Mouse (Mus musculus) CH12F3 (cell line): ENCODE results near the gene Tspo2.
"Not testable (repeated sequence)": the region's sequence is repeated elsewhere in the genome, so short reads cannot be mapped to it uniquely, and the experiment has no call there.

Source experiments
- in situ Hi-C: fragments of 300-500 bp; cut with MboI; formaldehyde crosslinking; loops from 2 replicates; pipeline ENCODE4 v1.14.3; 2020; ENCODE audit warnings: low sequenced_read_pairs

The Tspo2 gene

DNA sequence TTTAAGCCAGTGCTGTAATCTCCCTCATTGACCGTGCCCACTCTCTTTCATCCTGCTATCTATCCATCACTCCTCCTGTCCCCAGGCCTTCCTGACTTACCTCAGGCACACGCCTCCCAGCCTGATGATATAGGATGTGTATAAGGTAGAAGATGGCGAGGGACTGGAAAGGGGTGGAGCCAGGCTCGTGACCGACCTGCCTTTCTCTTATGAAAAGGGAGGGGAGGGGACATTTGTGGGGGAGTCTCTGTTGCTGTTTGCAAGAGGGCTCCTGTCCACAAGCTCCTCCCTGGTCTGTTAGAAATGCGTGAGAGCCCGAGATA is at the start of gene Tspo2:
Gene Tspo2, minus strand, starts transcription at position 170 of the 323 bp plus-strand sequence.
- in situ Hi-C loops: no loop called here

DNA sequence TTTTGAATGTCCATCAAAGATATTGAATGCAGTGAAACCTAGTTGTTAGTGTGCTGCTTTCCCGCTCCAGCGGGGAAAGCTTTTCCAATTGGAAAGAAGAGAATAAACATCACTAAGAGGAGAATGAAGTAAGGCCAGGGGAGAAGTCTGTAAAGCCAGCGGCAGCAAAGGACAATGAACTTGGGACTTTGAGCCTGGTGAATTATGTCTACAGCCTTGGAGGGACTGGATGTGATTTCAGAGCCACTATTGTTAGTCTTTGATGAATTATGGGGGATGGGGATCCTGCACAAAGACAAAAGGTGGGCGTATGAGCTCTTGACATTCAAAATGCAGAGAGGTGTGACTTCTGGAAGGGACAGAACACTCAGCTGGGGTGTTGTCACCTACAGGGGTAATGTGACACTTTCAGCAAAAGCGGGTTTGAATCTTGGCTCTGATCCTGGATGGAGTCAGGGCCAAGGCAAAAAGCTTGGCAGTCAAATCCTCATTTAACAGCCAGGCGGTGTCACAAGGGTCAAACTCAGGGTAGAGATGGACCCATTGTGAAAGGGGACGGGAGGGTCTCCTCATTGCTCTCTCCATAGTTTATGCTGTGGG is 49.6 kb upstream of the Tspo2 start:
- in situ Hi-C loops: no loop called here

DNA sequence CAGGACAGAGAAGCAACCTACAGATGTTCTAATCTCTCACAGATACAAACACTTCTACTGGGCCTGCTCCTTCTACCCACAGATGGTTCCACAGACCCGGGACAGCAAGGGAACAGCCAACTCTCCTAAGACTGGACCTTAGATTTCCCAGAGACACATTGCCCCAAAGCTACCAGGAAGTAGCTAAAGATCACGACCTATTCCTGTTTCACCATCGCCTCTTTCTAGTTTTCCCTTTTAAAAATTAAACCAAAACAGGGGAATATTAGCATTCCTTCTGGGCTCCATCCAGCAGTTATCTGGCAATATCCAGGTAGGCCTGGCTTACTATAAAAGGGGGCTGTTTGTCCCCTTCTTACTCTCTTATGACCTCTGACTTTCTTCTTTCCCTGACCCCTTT is 46.7 kb upstream of the Tspo2 start:
- in situ Hi-C loops: no loop called here

DNA sequence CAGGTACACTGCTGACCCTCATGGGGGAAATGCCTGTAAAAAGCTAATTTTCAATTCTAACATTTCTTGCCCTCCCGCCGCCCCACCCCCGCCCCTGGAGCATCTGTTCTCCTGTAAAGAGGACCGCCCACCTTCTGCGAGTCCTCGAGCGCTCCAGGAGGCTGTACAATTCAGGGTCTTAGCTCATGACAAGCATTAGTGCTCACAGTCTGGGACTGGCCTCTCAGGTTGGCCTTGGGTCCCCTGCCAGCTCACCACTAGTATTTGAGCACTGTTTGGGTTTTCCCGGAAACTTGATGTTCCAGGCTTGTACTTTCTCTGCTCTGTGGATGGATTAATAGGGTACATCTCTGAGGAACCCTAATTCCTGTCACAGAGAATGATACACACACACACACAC is 42.7 kb upstream of the Tspo2 start:
- in situ Hi-C loops: no loop called here

DNA sequence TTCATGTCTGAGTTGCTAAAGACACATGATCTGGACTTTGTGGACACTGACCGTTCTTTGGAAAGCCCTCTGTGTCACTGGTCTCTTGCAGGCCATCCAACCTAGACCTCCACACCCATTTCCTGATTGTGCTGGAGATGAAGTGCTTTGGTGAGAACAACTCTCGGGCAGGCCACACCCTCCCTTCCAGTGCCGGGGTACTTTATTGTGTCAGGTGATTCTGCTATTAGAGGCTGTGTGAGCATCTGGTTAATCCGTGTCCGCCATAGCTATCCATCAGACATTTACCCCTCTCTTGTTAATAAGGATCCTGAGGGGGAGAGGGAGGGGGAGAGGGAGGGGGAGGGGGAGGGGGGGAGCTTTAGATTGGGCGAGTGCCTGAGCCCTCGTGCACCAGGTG is 42.3 kb upstream of the Tspo2 start:
- in situ Hi-C loops: no loop called here

DNA sequence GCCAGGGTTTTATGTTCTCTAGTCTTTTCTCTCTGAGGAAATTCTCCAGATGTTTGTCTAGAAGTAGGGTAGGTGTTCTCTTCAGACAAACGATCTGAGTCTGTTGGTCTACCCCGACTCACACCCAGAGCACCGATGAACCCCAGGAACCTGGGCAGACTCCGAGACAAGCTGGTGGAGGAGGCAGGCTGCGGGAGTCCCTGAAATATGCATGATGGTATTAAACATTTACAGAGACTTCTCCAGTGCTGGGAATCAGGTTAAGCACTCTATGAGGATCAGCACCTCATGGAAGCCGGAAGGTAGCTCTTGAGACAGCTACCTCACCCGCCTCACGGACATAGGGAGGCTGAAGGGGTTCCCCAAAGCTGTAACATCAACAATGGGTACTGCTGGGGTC is 41.3 kb upstream of the Tspo2 start:
- in situ Hi-C loops: no loop called here

DNA sequence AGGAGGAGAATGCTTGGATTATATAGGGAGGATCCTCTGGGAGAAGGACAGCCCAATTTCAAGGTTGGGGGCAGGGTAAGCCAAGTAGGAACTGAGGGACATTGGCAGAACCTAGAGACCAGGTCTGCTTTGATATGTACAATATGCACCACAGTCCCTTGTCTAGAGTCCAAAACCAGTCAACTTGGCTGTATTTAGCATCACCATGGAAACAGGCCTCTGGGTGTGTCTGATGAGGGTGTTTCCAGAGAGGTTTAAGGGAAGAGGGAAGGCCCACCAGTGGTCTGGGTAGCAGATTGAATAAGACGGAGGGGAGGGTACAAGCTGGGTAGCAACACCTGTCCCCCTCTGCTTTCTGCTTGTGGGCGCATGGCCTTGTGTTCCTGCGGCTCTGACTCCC is 38.1 kb upstream of the Tspo2 start:
- in situ Hi-C loops: no loop called here

DNA sequence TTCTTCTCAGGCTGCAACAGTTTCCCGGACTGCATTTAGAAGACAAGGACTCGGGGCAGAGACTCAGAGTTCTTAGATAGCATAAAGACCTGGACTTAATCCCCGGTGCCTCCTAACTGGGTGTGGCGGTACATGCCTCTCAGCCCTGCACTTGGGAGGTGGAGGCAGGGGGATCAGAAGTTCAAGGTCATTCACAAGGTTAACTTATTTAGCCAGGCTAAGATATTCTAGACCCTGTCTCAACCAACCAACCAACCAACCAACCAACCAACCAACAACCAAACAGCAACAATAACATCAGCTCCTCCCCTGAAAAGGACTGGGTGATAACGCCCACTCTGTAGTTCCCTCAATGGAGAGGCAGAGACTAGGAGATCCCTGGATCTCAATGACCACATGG is 32.9 kb upstream of the Tspo2 start:
- in situ Hi-C loops: no loop called here

DNA sequence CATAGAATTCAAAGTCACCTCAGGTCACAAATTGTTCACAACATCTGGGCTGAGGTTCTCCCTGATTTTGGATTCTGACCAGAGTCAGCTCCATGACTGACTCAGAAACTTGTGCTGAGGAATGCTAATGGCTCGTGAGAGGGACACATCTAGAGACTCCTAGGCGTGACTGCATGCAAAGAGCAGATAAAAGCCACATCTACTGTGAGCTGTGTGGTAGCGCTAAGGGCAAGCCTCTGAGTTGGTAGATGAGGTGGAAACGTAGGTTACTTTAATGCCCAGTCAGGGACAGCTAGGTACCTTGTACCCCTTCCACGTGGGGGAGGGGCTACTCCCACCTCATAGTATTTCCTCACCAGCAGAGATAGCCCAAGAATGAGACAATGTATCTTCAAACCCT is 32.4 kb upstream of the Tspo2 start:
- in situ Hi-C loops: no loop called here

DNA sequence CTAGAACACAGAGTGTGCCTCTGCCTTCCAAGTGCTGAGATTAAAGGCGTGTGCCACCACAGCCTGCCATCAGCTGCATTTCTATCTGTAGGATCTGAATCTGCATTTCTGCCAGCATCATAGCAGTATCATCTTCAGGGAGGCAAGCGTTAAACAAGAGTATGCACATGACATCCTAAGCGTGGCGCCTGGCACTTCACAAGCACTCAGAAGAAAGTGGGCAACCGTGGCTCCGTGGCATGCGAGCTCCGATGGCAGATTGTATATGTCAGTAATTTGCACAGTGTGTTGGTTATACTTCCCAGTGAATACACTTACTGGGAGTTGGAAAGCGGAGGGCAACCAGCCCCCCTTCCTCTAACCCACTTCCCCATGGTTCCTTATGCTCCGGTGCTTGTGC is 28.6 kb upstream of the Tspo2 start:
- in situ Hi-C loops: no loop called here

DNA sequence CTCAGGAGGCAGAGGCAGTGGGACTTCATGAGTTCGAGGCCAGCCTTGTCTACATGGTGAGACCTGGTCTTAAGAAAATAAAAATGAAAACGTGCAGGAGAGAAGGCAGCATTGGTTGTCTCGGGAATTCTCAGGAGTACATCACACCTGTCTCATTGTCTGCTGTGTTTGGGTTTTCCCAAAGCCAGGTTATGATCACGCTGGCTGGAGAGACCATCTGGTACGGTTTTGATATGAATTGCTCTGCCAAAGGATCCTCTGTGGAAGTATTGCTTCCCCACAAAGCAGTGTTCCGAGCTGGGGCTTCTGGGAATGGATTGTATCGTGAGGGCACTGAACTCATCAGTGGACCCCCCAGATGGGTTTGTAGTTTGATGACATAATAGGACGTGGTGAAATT is 24.1 kb upstream of the Tspo2 start:
- in situ Hi-C loops: no loop called here

DNA sequence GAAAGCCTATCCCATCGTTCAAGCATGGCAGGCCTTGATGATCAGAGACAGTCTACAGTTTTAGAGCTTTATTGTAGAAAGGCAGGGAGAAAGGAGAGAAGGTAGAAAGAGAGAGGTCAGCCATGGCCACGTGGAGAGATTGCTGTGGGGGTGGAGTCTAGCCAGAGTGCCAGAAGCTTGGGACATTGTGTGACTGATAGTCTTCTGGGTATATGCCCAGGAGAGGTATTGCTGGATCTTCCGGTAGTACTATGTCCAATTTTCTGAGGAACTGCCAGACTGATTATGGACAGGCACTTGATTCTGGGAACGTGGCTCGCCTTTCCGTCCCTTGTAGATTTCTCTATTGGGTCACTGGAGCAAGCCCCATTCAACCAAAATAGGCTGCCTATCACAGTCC is 23.0 kb upstream of the Tspo2 start:
- in situ Hi-C loops: not testable (repeated sequence)

DNA sequence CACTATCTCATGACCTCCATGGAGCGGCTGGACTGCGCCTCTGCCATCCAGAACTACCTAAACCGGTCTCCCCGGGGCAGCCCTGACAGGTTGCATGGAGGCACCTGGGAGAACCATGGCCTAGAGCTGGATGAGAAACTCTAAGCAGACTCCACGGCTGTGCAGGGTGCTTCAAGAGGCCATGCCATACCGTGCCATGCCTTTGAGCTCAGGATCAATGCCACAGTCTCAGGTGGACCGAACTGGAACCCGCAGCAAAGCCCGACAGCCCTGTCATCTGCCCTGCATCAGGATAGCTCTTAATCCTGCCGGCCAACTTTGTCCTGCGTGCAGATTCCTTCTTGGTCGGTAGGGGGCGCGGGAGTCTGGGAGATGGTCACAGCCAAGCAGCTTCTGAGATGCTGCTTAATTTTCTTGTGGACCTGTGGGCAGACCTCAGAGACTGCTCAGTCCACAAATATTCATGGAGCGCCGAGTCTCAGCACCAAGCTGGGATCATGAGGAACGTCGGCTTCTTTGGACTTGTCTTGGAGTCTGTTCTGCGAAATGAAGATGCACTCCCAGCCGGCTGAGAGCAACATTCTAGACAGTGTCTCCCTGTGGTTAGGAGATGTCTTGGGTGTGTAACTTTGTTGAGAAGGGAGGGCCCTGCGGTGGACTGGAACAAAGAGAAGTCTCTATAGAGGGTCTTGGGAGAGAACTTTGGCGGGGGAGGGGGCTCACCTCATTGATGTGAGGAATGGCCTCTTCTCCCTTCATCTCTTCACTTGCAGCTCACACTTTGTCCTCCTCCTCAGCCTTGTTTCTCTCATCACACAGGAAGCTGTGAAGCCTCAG is 16.3 kb upstream of the Tspo2 start:
- in situ Hi-C loops: no loop called here

DNA sequence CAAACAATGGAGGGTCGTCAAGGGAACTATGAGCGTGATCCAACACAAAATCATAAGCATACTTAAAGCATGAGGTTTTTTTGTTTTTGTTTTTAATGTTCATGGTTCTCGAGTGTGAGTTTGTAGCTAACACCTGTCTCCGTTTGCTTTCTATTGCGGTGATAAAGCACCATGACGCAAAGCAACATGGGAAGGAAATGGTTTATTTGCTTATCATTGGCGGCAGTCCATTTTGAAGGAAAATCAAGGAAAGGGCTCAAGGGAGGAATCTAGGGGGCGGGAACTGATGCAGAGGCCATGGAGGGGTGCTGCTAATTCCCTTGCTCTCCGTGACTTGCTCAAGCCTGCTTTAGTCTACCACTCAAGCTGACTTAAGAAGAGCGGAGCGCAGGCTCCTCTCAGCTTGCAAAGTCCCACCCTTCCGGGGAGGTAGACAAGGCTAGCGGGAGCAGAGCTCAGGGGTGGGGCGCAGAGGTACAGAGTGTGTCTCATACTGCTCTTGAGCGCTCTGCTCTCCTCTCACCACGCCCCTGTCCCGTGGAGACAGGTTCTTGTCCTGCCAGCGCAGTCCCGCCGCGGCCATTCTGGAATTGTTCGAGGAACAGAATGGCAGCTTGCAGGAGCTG is 15.6 kb upstream of the Tspo2 start:
- in situ Hi-C loops: no loop called here

DNA sequence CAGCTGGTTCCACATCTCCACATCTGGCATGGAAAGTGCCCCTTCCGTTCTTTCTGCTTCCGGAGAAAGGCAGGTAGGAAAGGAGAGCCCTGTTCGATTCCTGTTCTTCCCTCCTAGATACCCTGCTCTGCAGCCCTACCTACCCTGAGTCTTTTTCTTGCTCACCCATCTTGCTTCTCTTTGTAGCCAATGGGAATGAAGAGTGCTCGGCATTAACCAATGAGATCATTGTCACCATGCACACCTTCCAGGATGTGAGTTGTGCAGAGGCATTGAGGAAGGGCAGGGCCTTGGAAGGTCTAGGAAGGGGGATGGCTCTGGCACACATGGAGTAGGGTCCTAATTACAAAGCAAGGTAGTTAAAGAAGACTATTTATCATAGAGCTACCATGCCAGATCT is 12.1 kb upstream of the Tspo2 start:
- in situ Hi-C loops: no loop called here

DNA sequence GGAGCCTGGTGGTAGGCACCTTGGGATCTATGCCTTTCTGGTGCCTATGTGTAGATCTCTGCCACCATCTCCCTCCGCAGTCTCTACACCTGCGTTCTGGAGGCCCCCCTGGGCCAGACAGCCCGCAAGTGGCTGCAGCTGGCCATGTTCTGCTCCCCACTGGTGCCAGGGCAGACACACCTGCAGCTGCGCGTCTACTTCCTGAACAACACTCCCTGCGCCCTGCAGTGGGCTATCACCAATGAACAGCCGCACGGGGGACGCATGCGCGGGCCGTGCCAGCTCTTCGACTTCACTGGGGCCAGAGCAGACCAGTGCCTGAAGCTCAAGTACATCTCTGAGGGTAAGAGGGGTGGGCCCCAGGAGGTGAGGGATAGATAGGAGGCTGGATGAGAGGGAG is 10.8 kb upstream of the Tspo2 start:
- in situ Hi-C loops: no loop called here

DNA sequence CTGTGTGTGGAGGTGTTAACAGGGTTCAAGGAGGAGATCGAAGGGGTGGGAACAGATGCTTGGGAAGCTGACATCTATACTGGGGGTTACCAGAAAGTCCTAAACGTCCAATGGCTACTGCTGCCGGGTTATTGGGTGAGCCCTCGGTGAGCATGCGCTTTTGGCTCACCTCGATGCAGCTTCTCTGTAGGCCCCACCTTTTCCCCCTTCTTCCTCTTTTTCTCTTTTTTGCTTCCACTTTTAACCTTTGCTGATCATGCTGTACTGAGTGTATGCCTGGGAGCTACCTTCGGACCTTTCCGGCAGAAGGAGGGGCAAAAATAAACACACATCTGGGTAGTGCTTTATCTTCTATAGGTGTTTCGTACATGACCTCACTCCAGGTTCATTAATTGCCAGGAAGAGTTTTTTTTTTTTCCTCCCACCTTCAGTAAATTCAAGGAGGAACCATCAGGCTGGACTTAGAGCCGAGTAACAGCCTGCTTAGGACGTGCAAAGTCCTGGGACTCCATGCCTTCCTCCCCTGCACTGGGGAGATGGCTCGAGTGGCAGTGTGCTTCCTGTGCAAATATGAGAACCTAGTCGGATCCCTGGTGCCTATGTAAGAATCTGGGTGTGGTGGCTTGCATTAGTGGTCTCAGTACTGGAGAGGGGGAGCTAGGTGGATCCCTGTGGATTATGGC is 6.8 kb upstream of the Tspo2 start:
- in situ Hi-C loops: no loop called here

DNA sequence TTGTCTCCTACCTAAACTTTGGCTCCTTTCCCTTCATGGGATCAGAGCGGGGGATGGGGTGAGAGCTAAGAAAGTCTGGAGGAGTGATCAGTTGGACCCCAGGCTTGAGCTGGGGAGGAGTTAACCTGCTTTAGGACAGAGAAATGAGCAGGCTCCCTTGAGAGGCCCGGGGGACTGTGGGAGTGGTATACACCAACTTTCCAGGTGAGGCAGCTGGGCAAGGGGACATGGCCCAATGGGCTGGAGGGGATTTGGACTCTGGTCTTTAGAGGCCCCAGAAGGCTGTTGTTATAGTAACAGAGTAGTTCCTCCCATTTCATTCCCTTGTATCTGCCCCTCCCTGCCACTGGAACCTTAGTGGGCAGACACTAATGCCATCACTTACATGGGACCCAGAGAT is 4.6 kb upstream of the Tspo2 start:
- in situ Hi-C loops: no loop called here

DNA sequence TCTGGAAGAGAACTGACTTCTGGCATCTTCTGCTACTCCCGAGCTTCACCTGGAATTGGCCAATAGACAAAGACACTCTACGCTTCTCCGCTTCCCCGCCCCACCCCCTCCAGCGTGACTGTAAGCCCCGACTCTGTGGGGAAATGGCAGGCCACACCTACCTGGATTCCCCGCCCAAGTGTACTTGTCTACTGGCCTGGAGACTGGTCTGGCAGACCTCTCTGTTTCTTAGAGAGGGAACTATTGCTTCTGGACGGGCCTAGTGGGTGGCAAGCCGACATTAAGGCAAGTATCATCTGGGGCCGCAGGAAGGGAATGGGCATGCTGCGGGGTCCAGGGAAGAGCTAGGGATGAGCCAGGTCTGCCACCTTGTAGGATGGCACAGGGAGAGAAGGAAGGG is 3.4 kb upstream of the Tspo2 start, which contains the start of gene Unc5cl:
Gene Unc5cl, plus strand, starts transcription at position 214 of the 400 bp plus-strand sequence.
- in situ Hi-C loops: no loop called here

DNA sequence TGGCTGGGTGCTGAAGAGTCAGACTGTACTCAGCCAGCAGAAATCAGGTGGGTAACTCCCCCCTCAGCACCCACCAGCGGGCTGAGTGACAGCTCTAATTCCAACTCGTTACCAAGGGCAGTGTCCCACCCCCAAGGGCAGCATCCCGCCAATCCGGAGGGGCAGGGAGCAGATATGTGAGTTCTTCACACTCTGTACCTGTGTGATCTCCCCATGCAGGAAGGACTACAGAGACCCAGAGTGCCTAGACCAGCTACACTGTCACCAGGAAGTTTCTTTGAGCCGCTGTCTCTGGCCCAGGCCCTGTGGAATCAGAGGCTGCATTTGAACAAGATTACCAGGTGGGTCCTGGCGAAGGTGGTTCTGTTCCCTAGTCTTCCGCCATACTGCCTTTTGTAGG is 2.9 kb upstream of the Tspo2 start:
- in situ Hi-C loops: no loop called here

DNA sequence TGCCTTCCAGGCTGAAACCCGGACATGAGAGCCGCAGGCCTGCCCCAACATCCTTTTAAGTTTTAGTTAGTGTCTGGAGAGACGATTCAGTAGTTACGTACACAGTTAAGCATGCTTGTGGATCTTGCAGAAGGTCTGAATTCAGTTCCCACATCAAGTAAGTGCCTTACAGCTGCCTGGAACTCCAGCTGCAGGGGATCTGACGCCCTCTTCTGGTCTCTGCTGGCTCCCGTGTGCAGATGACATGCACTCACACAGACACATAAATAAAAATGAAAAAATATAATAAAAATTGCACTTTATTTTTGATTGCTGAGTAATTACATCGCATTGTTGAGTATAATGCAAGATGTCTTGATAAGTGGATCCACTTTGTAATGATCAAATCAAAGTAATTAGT is 2.2 kb upstream of the Tspo2 start:
- in situ Hi-C loops: no loop called here
